Mouse (Mus musculus) cerebellum, adult 2 months (tissue): ENCODE measurements around the gene Hoxb6. TPM values are rescaled to one million over a fixed set of nuclear protein-coding genes. Genes with fewer than 3 reads are reported as not detected.

Experiments used
- DNase-seq, 2 experiments: peaks; one replicate each; pipeline ENCODE4 v3.0.0; 2021
- H3K27ac ChIP-seq: fragments of 200-500 bp; 2 replicates; pipeline ENCODE4 v1.5.1; 2012; ENCODE audit warnings: low read length, control low read depth, inconsistent platforms; ENCODE audit not compliant: insufficient read depth
- H3K27me3 ChIP-seq: fragments of 200-500 bp; 2 replicates; pipeline ENCODE4 v1.6.1; 2012; ENCODE audit warnings: inconsistent platforms, mild to moderate bottlenecking, low read length, moderate library complexity; ENCODE audit not compliant: control insufficient read depth, insufficient read depth
- H3K4me1 ChIP-seq: fragments of 200-500 bp; 2 replicates; pipeline ENCODE4 v1.6.1; 2011; ENCODE audit warnings: low read length; ENCODE audit not compliant: control insufficient read depth, insufficient read depth
- H3K4me3 ChIP-seq: fragments of 200-500 bp; replicated peaks from 2 replicates; pipeline ENCODE3; 2011; ENCODE audit warnings: mild to moderate bottlenecking, low read depth, low read length, control low read depth; ENCODE audit not compliant: insufficient read depth
- CTCF ChIP-seq: fragments of 200-500 bp; IDR thresholded peaks from 2 replicates; pipeline ENCODE4 v1.5.1; 2011; ENCODE audit warnings: low read depth, mild to moderate bottlenecking, control low read depth, low read length, moderate library complexity, borderline replicate concordance; ENCODE audit not compliant: insufficient read depth
- POLR2A ChIP-seq: fragments of 200-500 bp; IDR thresholded peaks from 2 replicates; pipeline ENCODE4 v1.6.1; 2011; ENCODE audit warnings: low read length, control low read depth, borderline replicate concordance; ENCODE audit not compliant: insufficient read depth
- WGBS: fragments of 180-500 bp; shearing (Covaris S2); methylation state at CpG from one replicate; pipeline ENCODE4 v1.1.7; 2018; 5-methylcytosine and 5-hydroxymethylcytosine counted together
- polyA plus RNA-seq: library from polyadenylated mRNA; depleted of rRNA; stranded (reverse); fragments of >200 nt; gene quantifications from 2 replicates; pipeline ENCODE4 v1.2.3, GENCODE M21; 2012

Gene Hoxb6
- polyA plus RNA-seq, 1 experiment: 1.5 TPM

GRCm38 (mm10) chr11:96272024-96272921 lies 20.0 kb upstream of the Hoxb6 start:
- TF ChIP-seq CTCF (no peak), POLR2A (no peak)
- DNase-seq: no peak
- H3K27ac ChIP-seq: no peak overlapping the region
- under 1% methylated on average over 58 of the region's 58 CpGs for WGBS
- H3K27me3 ChIP-seq: peaks cover 14% of the 10 kb centered on the region; the same call in 1 of the 2 replicates
- no peak overlapping the region for H3K4me3 ChIP-seq
- H3K4me1 ChIP-seq: no peaks in the 10 kb centered on the region

GRCm38 (mm10) chr11:96274428-96274827 lies 17.8 kb upstream of the Hoxb6 start:
- DNase-seq: no peak
- 7% methylated on average over 10 of the region's 10 CpGs for WGBS
- no peak overlapping the region for H3K27ac ChIP-seq
- peaks cover 13% of the 10 kb centered on the region; the same call in 1 of the 2 replicates for H3K27me3 ChIP-seq
- no peak overlapping the region for H3K4me3 ChIP-seq
- no peak for TF ChIP-seq CTCF
- no peaks in the 10 kb centered on the region for H3K4me1 ChIP-seq

GRCm38 (mm10) chr11:96275896-96276295 lies 16.4 kb upstream of the Hoxb6 start:
- WGBS: 3% methylated on average over 4 of the region's 4 CpGs
- H3K27ac ChIP-seq: no peak overlapping the region
- no peaks in the 10 kb centered on the region for H3K4me1 ChIP-seq
- no peak for DNase-seq
- peaks cover 8% of the 10 kb centered on the region; the same call in 1 of the 2 replicates for H3K27me3 ChIP-seq
- TF ChIP-seq POLR2A: no peak
- TF ChIP-seq CTCF: no peak
- no peak overlapping the region for H3K4me3 ChIP-seq

- Histone ChIP-seq H3K27ac (no peak overlapping the region), H3K4me3 (no peak overlapping the region), H3K27me3 (peaks cover 8% of the 10 kb centered on the region; the same call in 1 of the 2 replicates), H3K4me1 (no peaks in the 10 kb centered on the region)
- WGBS: 2% methylated on average over 35 of the region's 35 CpGs
- DNase-seq: peak in 1 of 2 experiments; percentile 11
- TF ChIP-seq POLR2A (no peak), CTCF (no peak)
These were observed 14.9 kb upstream of the Hoxb6 start for GRCm38 (mm10) chr11:96277151-96278044.

- H3K4me1 ChIP-seq: no peaks in the 10 kb centered on the region
- WGBS: 17% methylated on average over 14 of the region's 14 CpGs
- no peak for TF ChIP-seq CTCF
- TF ChIP-seq POLR2A: no peak
- H3K4me3 ChIP-seq: no peak overlapping the region
- H3K27ac ChIP-seq: no peak overlapping the region
- peaks cover 8% of the 10 kb centered on the region; the same call in 1 of the 2 replicates for H3K27me3 ChIP-seq
- peak in 1 of 2 experiments; percentile 8 for DNase-seq
These were observed 14.0 kb upstream of the Hoxb6 start for GRCm38 (mm10) chr11:96278324-96278723.

GRCm38 (mm10) chr11:96278773-96279172 lies 13.5 kb upstream of the Hoxb6 start:
- Histone ChIP-seq H3K27me3 (peaks cover 8% of the 10 kb centered on the region; the same call in 1 of the 2 replicates), H3K27ac (no peak overlapping the region), H3K4me1 (no peaks in the 10 kb centered on the region), H3K4me3 (no peak overlapping the region)
- TF ChIP-seq POLR2A (no peak), CTCF (peak; percentile 80)
- under 1% methylated on average over 9 of the region's 9 CpGs for WGBS
- peak; percentile 74 to 81 for DNase-seq

- Histone ChIP-seq H3K4me1 (no peaks in the 10 kb centered on the region), H3K27ac (no peak overlapping the region), H3K27me3 (peaks cover 15% of the 10 kb centered on the region; the same call in 1 of the 2 replicates), H3K4me3 (no peak overlapping the region)
- WGBS: 4% methylated on average over 31 of the region's 31 CpGs
- peak in 1 of 2 experiments; percentile 21 for DNase-seq
- TF ChIP-seq POLR2A (no peak), CTCF (no peak)
These were observed 12.6 kb upstream of the Hoxb6 start for GRCm38 (mm10) chr11:96279421-96280233.
